Mouse (Mus musculus): ENCODE data around the gene Dnaja3.

Dnaja3 gene

DNA sequence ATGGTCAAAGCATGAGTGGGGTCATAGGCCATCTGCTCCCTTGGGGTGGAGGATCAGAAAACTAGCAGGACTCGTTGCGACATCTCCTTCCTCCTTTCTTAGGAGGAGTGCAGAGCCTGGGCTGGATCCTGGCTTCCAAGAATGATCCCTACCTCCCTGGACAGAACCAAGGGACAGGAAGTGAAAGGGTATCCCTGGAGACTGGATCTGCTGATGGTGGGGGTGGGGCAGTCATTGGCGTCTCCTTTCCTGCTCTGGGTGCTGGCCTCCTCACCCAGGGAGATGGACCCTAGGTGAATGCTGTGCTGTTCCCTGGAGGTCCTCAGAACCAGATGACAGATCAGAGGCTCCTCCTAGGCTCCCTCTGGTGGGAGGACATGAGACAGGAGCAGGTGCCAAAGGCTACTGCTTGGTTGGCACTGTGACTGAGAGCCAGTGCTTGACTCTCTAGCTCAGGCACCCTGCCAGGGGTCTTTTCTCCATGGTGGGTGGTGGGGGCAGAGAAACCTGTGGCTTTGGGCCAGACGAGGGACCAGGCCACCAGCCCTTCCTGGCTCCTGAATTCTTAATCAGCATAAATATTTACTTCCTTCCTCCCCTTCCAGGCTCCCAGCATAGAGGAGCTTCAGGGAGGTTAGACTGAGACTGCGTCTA is 33.2 kb upstream of the Dnaja3 start:
- no peak for DNase-seq (ENCODE audit: extremely low read depth, insufficient read length, low spot score)

DNA sequence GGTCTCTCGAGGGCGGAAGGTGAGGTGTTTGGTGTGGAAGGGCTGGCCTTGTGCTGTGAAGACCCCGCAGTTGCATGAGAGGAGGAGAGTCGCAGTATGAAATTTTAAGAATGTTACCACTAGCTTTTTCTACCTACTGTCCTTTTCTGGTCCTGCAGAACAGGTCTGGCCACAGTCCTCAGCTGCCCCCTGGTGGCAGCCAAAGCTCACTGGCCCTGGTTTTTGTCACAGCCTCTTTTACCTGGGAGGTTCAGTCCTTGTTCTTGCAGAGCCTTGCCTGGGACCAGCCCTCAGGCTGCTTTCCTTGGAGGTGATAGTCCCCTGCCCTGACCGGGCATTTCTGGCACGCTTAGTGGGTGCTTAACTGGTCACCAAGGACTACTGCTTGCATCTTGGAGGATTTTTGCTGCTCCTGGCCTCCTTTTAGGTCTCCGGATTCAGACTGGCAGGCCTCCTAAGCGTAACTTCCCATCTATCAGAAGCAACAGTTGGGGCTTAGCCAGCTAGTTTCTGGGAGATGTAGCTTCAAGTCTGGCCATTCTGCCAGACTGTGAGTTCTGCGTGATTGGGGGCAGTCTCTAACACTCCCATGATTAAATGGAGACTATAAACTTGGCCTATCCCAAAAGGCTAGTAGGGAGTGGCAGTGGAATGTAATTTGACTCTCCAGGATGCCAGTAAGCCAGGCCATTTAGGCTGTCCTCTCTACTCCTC is 31.8 kb upstream of the Dnaja3 start:
- DNase-seq (ENCODE audit: extremely low read depth, insufficient read length, low spot score): peak; percentile 58

DNA sequence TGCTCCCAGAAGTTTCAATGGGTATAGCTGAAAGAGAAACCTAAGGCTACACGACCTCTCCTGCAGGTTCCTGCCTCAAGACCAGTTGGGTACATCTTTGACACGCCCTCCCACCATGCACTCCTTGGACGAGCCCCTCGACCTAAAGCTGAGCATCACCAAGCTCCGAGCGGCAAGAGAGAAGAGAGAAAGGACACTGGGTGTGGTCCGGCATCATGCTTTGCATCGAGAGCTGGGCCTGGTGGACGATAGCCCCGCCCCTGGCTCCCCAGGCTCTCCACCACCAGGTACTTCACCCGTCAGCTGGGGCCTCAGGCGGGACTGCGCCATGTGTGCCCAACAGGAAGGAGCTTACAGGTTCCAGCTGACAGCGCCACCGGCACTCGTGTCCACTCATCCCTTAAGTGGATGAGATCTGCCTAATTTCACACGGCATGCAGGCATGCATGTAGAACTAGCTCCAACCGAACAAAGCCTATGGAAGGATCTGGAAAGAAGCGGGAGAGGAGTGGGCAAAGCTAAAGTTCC is 31.2 kb upstream of the Dnaja3 start:
- DNase-seq (ENCODE audit: extremely low read depth, insufficient read length, low spot score): no peak

DNA sequence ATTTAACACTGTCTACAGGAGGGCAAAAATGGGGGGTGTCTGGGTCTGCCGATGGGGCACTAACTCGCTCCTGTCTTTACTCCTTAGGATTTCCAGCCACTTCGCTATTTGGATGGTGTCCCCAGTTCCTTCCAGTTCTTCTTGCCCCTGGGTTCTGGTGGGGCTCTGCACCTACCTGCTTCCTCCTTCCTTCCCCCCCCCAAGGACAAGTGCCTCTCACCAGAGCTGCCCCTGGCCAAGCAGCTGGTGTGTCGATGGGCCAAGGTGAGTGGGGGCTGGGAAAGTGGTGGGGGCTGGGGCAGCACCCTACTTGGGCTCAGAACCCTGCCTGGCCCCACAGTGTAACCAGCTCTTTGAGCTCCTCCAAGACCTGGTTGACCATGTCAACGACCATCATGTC is 28.6 kb upstream of the Dnaja3 start:
- no peak for DNase-seq (ENCODE audit: extremely low read depth, insufficient read length, low spot score)

DNA sequence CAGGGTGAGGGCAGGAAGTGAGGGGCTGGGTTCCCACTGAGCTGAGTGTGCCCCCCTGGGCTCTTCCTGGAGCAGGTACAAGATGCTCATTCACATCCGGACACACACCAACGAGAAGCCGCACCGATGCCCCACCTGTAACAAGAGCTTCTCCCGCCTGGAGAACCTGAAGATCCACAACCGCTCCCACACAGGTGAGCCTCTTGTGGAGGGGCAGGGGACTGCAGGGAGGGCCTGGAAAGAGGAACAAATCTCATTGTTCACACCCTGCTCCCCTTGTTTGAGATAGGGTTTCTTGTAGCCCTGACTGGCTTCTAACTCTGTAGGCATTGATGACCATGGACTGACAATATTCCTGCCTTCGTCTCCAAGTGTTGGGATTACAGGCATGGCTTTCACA is 28.1 kb upstream of the Dnaja3 start:
- DNase-seq (ENCODE audit: extremely low read depth, insufficient read length, low spot score): no peak

DNA sequence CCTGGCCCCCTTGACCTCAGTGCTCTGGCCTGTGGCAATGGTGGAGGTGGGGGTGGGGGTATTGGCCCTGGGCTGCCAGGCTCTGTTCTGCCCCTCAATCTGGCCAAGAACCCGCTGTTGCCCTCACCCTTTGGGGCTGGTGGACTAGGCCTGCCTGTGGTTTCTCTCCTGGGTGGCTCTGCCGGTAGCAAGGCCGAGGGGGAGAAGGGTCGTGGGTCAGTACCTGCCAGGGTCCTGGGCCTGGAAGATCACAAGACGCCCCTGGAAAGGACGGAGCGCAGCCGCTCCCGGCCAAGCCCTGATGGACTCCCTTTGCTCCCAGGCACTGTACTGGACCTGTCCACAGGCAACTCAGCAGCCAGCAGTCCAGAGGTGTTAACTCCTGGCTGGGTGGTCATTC is 26.1 kb upstream of the Dnaja3 start:
- DNase-seq (ENCODE audit: extremely low read depth, insufficient read length, low spot score): no peak

DNA sequence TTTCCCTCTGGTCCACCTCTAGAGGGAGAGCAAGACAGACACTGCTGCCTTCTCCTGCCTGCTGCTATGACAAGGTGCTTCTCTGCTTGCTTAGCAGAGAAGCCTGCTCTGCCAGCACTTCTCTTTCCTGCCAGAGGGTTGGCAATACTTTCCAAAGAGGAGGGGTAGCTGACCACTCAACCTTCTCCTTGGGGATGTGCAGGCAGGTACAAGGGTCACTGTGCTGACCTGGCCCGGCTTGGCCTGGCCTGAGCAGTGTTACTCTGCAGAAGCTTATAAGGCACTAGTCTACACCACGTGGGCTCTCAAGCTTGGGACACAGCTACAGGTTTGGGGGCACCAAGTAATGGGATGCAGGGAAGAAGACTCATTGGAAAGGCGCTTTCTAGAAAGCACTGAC is 25.1 kb upstream of the Dnaja3 start:
- no peak for DNase-seq (ENCODE audit: extremely low read depth, insufficient read length, low spot score)

DNA sequence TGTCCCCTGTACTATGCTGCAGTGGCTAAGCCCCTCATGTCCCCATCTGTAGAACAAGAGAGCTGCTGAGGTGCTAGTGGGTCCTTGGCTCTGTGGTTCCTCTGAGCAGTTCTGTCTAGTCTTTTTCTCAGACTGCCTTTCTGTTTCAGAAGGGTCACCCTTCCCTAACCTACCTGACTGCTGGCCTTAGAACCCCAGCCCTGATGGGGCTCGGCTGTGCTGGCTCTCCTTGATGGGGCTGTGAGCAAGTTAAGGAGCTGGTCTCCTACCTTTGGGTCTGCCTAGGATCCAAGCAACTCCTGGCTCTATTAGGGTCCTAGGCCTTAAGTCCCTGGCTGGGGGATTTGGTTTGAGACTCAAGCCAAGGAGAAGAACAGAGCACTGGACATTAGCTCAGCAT is 24.5 kb upstream of the Dnaja3 start:
- no peak for DNase-seq (ENCODE audit: extremely low read depth, insufficient read length, low spot score)

DNA sequence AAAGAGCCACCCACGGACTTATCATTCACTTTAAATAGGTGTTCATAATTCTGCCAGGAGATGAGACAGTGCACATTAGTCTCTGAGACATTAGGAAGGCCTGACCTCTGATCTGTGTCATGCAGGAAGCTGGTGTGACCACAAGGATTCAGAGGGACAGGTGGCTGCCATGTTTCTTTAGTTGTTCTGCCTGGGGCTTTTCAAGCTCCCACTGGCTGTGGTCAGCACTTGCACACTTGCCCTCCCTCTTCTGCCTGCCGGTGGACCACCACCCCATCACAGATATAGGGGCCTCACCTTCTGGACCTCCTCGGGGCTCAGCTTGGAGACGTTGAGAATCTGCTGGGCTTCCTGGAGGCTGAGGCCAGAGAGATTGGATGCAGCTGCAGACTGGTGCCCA is 23.0 kb upstream of the Dnaja3 start:
- no peak for DNase-seq (ENCODE audit: extremely low read depth, insufficient read length, low spot score)

DNA sequence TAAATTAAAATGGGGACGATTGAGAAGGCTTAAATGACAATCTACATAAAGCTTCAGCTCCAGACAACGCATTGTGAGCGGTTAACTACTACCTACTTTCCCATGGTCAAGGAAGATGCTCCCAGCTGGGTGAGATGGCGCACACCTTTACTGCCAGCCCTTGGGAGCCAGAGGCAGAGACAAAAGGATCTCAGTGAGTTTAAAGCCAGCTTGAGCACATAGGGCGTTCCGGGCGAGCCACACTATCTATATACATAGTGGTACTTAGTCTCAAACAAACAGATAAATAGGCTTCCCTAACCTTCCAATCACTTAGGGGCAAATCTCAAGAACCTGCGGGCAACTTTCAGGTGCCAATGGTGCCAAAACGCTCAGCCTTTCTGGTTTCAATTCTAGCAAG is 15.7 kb upstream of the Dnaja3 start:
- no peak for DNase-seq (ENCODE audit: extremely low read depth, insufficient read length, low spot score)

DNA sequence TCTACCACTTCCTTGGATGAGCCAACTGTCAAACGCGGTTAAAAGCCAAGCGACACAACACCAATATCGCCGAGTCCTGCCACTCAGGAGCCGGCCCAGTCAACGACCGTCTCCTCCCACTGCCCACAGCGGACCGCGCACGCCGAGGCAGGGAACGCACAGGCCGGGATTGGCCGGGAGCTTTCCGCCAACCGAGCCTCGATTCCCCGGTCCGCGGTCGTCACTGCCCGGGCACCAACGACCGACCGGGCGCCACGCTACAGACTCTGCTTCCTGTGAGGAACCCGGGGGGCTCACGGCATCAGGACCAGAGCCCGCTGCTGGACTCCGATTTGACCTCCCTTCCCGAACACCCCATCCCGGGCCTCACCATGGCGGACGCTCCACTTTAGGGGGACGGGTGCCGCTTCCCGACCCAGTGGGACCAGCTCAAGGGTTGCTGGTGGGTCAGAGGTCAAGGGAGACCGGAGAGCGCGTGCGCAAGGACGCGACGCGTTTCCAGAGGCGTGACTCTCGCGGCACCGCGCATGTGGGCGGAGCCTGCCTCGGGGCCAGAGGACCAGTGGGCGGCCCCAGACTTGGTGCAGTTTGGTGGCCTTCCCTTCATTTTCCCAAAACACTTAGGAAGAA is 15.2 kb upstream of the Dnaja3 start, which contains the start of gene Pam16:
Pam16 (minus strand) TSS at position 508 of the 630 bp plus-strand sequence.
- DNase-seq (ENCODE audit: extremely low read depth, insufficient read length, low spot score): peak; percentile 92

DNA sequence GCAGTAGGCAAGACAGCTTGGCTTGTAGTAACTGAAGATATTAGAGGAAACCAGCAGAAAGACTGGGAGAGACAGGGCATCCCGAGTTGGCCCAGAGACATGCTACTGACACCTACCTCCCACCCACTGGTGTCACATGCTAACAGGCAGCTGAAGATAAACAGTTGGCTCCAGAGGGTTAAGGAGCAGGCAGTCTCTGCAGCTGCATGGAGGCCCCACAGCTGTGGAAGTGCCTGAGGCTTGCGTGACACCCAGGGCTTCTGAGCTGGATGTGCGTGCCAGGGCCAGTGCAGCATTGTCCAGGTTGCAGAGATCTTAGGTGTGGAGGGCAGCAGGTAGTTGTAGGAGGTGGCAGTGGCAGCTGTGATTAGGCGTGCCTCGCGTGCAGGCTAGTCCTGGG is 12.7 kb upstream of the Dnaja3 start:
- DNase-seq (ENCODE audit: extremely low read depth, insufficient read length, low spot score): no peak

DNA sequence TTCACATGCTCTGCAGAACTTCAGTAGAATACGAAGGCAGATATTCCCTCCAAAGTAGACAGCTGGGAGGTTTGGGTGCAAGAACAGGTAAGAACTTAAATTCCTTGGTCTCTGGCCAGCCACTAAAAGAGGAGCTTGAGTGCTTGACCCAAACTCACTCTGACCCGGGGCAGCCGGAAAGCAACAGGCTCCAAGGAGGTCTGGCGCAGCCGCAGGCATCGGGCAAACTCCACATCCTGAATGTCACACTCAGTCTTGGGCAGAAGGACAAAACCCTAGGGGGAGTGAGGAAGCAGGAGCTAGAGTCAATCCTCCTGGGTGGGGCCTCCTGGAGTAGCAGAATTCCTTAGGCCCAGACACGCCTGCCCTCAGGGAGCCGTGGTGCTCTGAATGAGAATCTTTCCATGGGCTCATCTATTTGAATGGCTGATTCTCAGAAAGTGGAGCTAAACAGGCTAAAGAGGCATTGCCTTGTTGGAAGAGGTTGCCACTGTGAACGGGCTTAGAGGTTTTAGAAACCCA is 10.8 kb upstream of the Dnaja3 start:
- no peak for DNase-seq (ENCODE audit: extremely low read depth, insufficient read length, low spot score)

DNA sequence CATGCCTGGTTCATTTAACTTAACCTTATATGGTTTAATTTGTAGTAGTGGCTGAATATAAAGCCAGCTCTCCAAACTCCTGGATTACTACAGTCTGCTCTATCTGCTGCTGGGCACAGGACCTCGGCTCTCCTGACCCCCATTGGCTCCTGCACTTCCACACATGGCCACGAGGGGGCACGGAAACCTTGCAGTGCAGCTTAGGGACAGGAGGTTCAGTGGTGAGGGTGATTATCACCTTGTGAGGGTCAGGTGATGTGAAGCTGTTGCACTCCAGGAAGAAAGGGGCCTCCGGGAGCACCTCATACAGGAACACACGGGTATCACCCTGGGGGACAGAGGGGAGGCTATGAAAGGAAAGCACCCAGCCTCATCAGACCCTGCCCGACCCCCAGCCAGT is 9.8 kb upstream of the Dnaja3 start:
- peak; percentile 59 for DNase-seq (ENCODE audit: extremely low read depth, insufficient read length, low spot score)

DNA sequence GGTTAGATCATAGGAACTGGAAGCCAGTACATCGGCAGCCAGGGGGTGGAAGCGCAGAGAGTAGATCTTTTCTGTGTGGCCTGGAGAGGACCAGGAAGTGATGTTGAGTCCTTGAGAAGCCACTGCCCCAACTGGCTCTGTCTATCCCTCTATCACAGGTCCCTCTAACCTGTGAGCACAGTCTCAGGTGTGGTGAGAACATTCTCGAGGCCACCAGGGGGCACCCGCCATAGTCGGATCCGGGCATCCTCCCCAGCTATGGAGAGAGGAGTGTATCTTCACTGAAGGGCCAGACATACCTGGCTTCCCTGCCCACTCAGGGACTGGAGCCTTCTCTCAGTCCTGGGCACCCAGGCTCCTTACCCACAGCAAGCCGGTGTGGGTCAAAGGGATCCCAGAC is 7.7 kb upstream of the Dnaja3 start:
- no peak for DNase-seq (ENCODE audit: extremely low read depth, insufficient read length, low spot score)

DNA sequence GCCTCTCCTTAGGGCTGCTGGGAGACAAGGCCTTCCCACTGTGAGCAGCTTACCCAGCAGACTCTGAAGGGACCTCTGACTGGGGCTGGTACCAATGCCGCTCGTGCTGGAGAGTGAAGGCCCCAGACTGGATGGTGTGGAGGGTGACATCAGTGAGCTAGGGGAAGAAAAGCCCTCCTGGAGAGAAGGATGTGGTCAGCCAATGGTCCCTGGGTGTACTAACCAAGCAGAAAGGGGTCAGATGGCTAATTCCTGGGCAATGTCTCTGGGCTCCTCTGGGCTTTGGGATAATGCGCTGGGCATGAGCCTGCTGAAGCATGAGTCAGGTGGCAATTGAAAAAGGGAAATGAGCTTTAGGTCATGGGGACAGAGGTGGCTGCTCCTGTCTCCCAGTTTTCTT is 6.1 kb upstream of the Dnaja3 start:
- DNase-seq (ENCODE audit: extremely low read depth, insufficient read length, low spot score): no peak

DNA sequence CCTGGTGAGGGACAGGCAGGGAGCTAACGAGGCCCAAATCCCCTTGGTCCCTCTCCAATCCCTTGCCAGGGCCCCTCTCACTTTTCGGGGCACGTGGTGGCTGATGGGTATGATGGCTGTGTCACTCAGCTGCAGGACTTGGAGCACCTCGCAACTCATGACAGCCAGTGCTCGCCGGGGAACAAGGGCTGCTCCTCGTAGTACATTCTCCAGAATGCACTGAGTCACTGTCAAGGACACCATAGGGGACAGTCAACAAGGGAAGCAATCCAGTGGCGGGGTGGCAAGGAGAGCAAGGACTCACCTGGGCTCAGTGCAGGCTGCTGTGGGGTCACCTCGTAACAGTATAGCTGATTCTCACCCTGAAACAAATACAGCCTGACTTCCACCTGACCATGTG is 5.1 kb upstream of the Dnaja3 start:
- no peak for DNase-seq (ENCODE audit: extremely low read depth, insufficient read length, low spot score)

DNA sequence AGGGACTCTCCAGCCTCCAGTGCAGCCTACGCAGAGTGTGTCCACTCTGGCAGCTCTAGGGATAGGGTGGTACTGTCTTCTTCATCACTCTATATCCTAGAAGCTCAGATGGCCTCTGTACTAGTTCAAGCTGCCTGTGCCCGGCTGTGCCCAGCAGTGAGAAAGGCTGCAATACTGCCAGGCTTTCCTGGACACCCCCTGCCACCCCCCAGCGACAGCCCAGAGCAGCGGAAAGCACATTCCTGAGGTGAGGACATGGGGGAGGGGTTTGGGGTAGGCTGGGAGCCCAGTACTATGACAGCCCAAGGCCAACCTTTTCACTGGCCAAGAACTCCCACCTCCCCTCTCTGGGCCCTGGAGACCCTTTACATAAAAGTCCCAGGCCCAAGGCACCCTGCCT is 4.0 kb upstream of the Dnaja3 start:
- DNase-seq (ENCODE audit: extremely low read depth, insufficient read length, low spot score): no peak

DNA sequence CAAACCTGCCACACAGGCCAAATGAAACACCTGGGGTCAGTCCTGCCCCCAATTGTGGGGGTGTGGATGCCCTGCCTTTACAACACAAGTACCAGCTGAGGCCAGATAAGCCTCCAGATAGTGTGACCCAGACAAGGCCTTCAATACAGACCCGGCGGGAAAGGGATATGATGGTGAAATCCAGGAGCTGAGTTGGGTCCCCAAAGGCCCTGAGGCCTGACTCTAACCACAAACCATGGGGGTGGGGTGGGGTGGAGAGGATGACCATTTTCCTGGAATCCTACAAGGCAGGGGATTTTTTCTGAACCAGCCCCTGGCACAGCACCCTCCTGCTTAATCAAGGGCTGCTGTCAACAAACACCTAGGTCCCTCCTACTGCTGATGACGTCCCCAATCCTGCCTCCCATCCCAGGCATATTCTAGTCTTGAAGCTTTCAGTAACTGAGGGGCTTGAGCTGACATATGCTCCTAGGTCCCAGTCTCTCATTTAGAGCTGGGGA is 848 bp upstream of the Dnaja3 start:
- DNase-seq (ENCODE audit: extremely low read depth, insufficient read length, low spot score): no peak

DNA sequence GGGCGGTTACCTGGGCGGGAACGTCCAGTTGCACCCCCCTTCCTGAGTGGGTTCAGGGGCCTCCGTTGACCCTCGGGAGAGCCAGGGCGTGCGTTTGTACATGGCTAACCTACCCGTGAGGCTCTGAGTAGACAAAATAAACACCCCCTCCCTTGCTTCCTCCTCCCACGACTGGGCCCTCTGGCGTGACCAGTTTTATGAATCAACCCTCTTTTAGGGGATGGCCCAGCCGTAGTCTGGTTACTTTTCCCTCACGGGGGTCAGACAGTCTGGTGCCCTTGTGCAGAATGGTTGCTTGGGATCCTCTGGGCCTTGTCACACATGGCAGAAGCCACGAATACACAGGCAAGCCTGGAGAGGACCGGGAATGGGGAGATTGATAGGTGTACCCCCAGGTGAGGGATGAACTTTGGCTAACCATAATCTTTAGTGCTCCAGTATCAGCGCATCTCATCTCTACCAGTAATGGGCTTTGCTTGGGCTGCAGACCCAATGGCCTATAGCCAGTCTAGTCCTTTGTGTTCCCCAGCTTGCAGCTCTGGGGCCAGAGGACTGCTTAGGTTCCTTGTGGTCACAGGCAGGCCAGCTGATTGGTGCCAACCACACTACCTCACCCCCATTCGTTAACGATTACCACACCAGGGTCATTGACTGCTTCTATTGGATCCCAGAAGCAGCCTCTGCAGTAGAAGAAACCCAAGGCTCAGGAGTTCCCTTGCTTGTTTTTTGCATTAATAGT is 647 bp downstream of the Dnaja3 start:
- peak; percentile 67 for DNase-seq (ENCODE audit: extremely low read depth, insufficient read length, low spot score)

All from 3134 (cell line).